Mouse (Mus musculus) hindbrain, postnatal 0 days (tissue): Measurements from ENCODE around the gene Kmt2d. TPM values are rescaled to one million over a fixed set of nuclear protein-coding genes. Genes with fewer than 3 reads are reported as not detected.

Experiments used
- ATAC-seq: fragments of 200-750 bp; cut with Nextera tagmentation; 2 replicates; pipeline ENCODE4 v1.8.0; 2017; ENCODE audit warnings: mild to moderate bottlenecking, moderate TSS enrichment, moderate library complexity
- DNase-seq: peaks from one replicate; pipeline ENCODE4 v3.0.0-alpha.2; 2015; ENCODE audit warnings: low spot score
- H3K27ac ChIP-seq: fragments of 300-500 bp; sonication (generic); 2 replicates; pipeline ENCODE4 v1.5.1; 2014; ENCODE audit warnings: mild to moderate bottlenecking
- H3K27me3 ChIP-seq: fragments of 300-500 bp; sonication (generic); 2 replicates; pipeline ENCODE4 v1.6.1; 2014; ENCODE audit warnings: low read length, mixed read lengths; ENCODE audit not compliant: insufficient read depth
- H3K36me3 ChIP-seq: fragments of 300-500 bp; sonication (generic); 2 replicates; pipeline ENCODE4 v1.6.1; 2014; ENCODE audit warnings: low read length, mixed read lengths; ENCODE audit not compliant: insufficient read depth
- H3K4me1 ChIP-seq: fragments of 300-500 bp; sonication (generic); 2 replicates; pipeline ENCODE4 v1.6.1; 2014; ENCODE audit warnings: antibody characterized with exemption, low read length, mixed read lengths; ENCODE audit not compliant: insufficient read depth
- H3K4me2 ChIP-seq: fragments of 300-500 bp; sonication (generic); 2 replicates; pipeline ENCODE4 v1.6.1; 2014; ENCODE audit warnings: low read depth, mild to moderate bottlenecking, low read length, moderate library complexity, mixed read lengths
- H3K4me3 ChIP-seq: fragments of 300-500 bp; sonication (generic); 2 replicates; pipeline ENCODE4 v1.5.1; 2014; ENCODE audit warnings: low read length
- H3K9ac ChIP-seq: fragments of 300-500 bp; sonication (generic); replicated peaks from 2 replicates; pipeline ENCODE4 v1.6.1; 2014; ENCODE audit warnings: mild to moderate bottlenecking, low read length, moderate library complexity, mixed read lengths
- H3K9me3 ChIP-seq: fragments of 300-500 bp; sonication (generic); 2 replicates; pipeline ENCODE4 v1.6.1; 2016; ENCODE audit warnings: low read length, mixed read lengths
- CTCF ChIP-seq: IDR thresholded peaks from 2 replicates; pipeline ENCODE4 v1.5.1; 2016; ENCODE audit warnings: antibody characterized with exemption, control low read depth, low read depth
- WGBS: fragments of 180-500 bp; shearing (Covaris S2); extraction: QIAGEN DNeasy Blood & Tissue Kit; methylation state at CpG from one replicate; pipeline ENCODE4 v1.1.7; 2014; 5-methylcytosine and 5-hydroxymethylcytosine counted together
- polyA plus RNA-seq: library from polyadenylated mRNA; unstranded; fragments of >200 nt; fragmentation: Nextera tagmentation; extraction: Ambion mirVana; gene quantifications from 2 replicates; pipeline ENCODE4 v1.2.1, GENCODE M21; 2015
- total RNA-seq: library from RNA; depleted of rRNA; stranded (reverse); fragments of >200 nt; gene quantifications from 2 replicates; pipeline ENCODE4 v1.2.3, GENCODE M21; 2014

Gene Kmt2d
- total and polyA plus RNA-seq, 2 experiments from 2014 or later: 7.4 to 27.7 TPM

- DNase-seq: no peak
- no peak for TF ChIP-seq CTCF
- Histone ChIP-seq H3K27ac (no peak overlapping the region), H3K36me3 (peaks cover 96% of the 10 kb centered on the region), H3K9me3 (no peaks in the 10 kb centered on the region), H3K4me3 (no peak overlapping the region), H3K9ac (no peak overlapping the region), H3K4me1 (no peaks in the 10 kb centered on the region), H3K4me2 (no peak overlapping the region), H3K27me3 (no peaks in the 10 kb centered on the region)
- WGBS: 93% methylated on average over 30 of the region's 30 CpGs
- 0 out of 2 replicates have a peak, but pooled peaks have one; percentile 16 for ATAC-seq
Observed at GRCm38 (mm10) chr15:98839671-98840585, 31.1 kb downstream of the Kmt2d start.

- Histone ChIP-seq H3K4me3 (no peak overlapping the region), H3K27ac (no peak overlapping the region), H3K4me2 (no peak overlapping the region), H3K36me3 (peaks cover 96% of the 10 kb centered on the region), H3K27me3 (no peaks in the 10 kb centered on the region), H3K9me3 (no peaks in the 10 kb centered on the region), H3K4me1 (no peaks in the 10 kb centered on the region), H3K9ac (no peak overlapping the region)
- DNase-seq (no peak), ATAC-seq (0 out of 2 replicates have a peak, but pooled peaks have one; percentile 8)
- TF ChIP-seq CTCF: no peak
- WGBS: 89% methylated on average over 14 of the region's 14 CpGs
Observed at GRCm38 (mm10) chr15:98839161-98839560, 31.8 kb downstream of the Kmt2d start.

GRCm38 (mm10) chr15:98837743-98838103 lies 33.3 kb downstream of the Kmt2d start:
- Histone ChIP-seq H3K27ac (no peak overlapping the region), H3K36me3 (peaks cover 94% of the 10 kb centered on the region), H3K4me2 (no peak overlapping the region), H3K4me1 (no peaks in the 10 kb centered on the region), H3K9me3 (no peaks in the 10 kb centered on the region), H3K4me3 (no peak overlapping the region), H3K9ac (no peak overlapping the region), H3K27me3 (no peaks in the 10 kb centered on the region)
- 76% methylated on average over 4 of the region's 4 CpGs for WGBS
- no peak for ATAC-seq
- DNase-seq: no peak
- TF ChIP-seq CTCF: no peak

- no peak for TF ChIP-seq CTCF
- Histone ChIP-seq H3K4me3 (no peak overlapping the region), H3K4me1 (no peaks in the 10 kb centered on the region), H3K9me3 (no peaks in the 10 kb centered on the region), H3K27ac (no peak overlapping the region), H3K36me3 (peaks cover 88% of the 10 kb centered on the region), H3K27me3 (no peaks in the 10 kb centered on the region), H3K9ac (no peak overlapping the region), H3K4me2 (no peak overlapping the region)
- ATAC-seq (no peak), DNase-seq (no peak)
- WGBS: 91% methylated on average over 21 of the region's 21 CpGs
Observed at GRCm38 (mm10) chr15:98837006-98837742, 33.8 kb downstream of the Kmt2d start.

- H3K9me3 ChIP-seq: no peaks in the 10 kb centered on the region
- no peak overlapping the region for H3K9ac ChIP-seq
- DNase-seq (no peak), ATAC-seq (no peak)
- TF ChIP-seq CTCF: no peak
- H3K4me3 ChIP-seq: no peak overlapping the region
- no peak overlapping the region for H3K27ac ChIP-seq
- H3K4me1 ChIP-seq: no peaks in the 10 kb centered on the region
- WGBS: 95% methylated on average over 14 of the region's 14 CpGs
- no peaks in the 10 kb centered on the region for H3K27me3 ChIP-seq
- H3K4me2 ChIP-seq: no peak overlapping the region
- peaks cover 69% of the 10 kb centered on the region for H3K36me3 ChIP-seq
Observed at GRCm38 (mm10) chr15:98835291-98835690, 35.7 kb downstream of the Kmt2d start.

GRCm38 (mm10) chr15:98834059-98834458 lies 36.9 kb downstream of the Kmt2d start:
- ATAC-seq (no peak), DNase-seq (no peak)
- Histone ChIP-seq H3K36me3 (peaks cover 57% of the 10 kb centered on the region), H3K27ac (no peak overlapping the region), H3K4me3 (no peak overlapping the region), H3K27me3 (no peaks in the 10 kb centered on the region), H3K4me1 (no peaks in the 10 kb centered on the region), H3K9me3 (no peaks in the 10 kb centered on the region), H3K4me2 (no peak overlapping the region), H3K9ac (no peak overlapping the region)
- no peak for TF ChIP-seq CTCF
- 87% methylated on average over 13 of the region's 13 CpGs for WGBS
